Mouse (Mus musculus) heart, postnatal 0 days (tissue): ENCODE measurements around the gene Tmem184a.

Source experiments
- CTCF ChIP-seq: IDR thresholded peaks from 2 replicates; pipeline ENCODE4 v1.5.1; 2016; ENCODE audit warnings: antibody characterized with exemption, control low read depth, low read depth
- EP300 ChIP-seq: IDR thresholded peaks from 2 replicates; pipeline ENCODE4 v1.6.1; 2016; ENCODE audit warnings: antibody characterized with exemption, low read depth

DNA sequence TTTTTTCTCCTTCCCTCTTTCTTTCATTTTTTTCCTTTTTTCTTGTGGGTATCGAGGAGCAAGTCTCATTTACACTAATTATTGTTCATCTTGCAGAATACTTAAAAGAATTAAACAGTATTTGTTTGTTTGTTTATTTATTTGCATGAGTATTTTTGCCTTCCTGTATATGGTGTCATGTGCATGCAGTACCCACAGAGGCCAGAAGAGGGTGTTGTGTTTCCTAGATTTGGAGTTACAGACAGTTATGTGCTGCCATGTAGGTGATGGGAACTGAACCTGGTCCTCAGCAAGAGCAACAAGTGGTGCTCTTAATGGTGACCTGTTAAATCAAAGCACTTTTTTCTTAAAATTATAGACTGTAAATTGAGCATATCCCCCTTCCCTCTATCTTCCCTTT is 7.9 kb upstream of the Tmem184a start:
- no peak for TF ChIP-seq CTCF
- no peak for TF ChIP-seq EP300
